Mouse (Mus musculus): ENCODE results near the gene Pdcd4. TPM values are rescaled to one million over a fixed set of nuclear protein-coding genes. Genes with fewer than 3 reads are reported as not detected.

Pdcd4 gene
- polyA plus RNA-seq, 1 experiment from 2014 or later: 41.2 TPM

DNA sequence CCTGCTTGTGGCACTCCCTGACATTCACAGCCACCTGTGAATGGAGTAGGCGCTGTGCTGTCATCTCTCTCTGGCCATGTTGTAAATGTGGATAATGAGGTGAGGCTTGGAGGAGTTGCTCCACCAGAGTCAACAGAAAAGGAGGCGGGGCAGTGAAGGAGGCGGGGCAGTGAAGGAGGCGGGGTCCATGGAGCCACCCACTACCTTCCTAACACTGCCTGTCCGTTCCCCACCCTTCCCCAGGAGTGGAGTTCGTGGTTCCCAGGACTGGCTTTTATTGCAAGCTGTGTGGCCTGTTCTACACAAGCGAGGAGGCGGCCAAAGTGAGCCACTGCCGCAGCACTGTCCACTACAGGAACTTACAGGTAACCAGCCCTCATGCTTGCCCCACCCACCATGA is 32.9 kb upstream of the Pdcd4 start:
- Histone ChIP-seq H3K27ac (ENCODE audit: low read depth) (no peak overlapping the region), H3K4me1 (ENCODE audit: insufficient read depth) (peaks cover 7% of the 10 kb centered on the region), H3K9ac (replicated peaks) (no peak overlapping the region), H3K36me3 (replicated peaks; ENCODE audit: insufficient read depth, low read length) (no peaks in the 10 kb centered on the region), H3K4me2 (ENCODE audit: low read depth, low read length) (peak overlapping the region; percentile 49), H3K9me3 (ENCODE audit: low read length) (no peaks in the 10 kb centered on the region), H3K27me3 (ENCODE audit: insufficient read depth, low read length) (no peaks in the 10 kb centered on the region), H3K4me3 (ENCODE audit: low read depth, low read length) (no peak overlapping the region)
- TF ChIP-seq EP300 (IDR thresholded peaks at IDR 0.05; ENCODE audit: low read depth) (no peak), CTCF (IDR thresholded peaks at IDR 0.05; ENCODE audit: low read depth) (no peak)
- DNase-seq (peak; percentile 72), ATAC-seq (peak; percentile 82)
- 34% methylated on average over 9 of the region's 9 CpGs for WGBS (ENCODE audit: insufficient replicate concordance)

DNA sequence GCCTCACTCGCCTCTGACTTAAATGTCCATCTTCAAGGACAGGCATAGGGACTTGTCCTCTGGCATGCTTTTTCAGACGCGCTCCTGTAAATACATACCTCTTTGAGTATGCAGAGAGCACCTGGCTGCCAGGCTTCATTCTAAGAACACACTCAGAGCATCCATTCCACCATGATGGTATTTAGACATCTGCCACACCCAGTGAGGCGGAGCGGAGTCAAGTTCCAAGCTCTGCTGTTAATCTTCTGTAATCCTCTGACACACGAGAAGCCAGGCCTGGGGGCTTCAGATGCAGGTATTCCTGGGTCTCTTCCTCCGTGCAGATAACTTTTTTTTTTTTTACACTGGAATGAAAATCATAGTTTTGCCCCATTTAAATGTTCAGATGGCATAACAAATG is 32.4 kb upstream of the Pdcd4 start:
- H3K9ac ChIP-seq (replicated peaks): no peak overlapping the region
- WGBS (ENCODE audit: insufficient replicate concordance): 73% methylated on average over 7 of the region's 7 CpGs
- peak overlapping the region; percentile 49; the same call in 1 of the 2 replicates for H3K4me2 ChIP-seq (ENCODE audit: low read depth, low read length)
- H3K36me3 ChIP-seq (replicated peaks; ENCODE audit: insufficient read depth, low read length): no peaks in the 10 kb centered on the region
- ATAC-seq (no peak), DNase-seq (no peak)
- no peaks in the 10 kb centered on the region for H3K27me3 ChIP-seq (ENCODE audit: insufficient read depth, low read length)
- no peak overlapping the region for H3K4me3 ChIP-seq (ENCODE audit: low read depth, low read length)
- H3K4me1 ChIP-seq (ENCODE audit: insufficient read depth): peaks cover 7% of the 10 kb centered on the region
- no peaks in the 10 kb centered on the region for H3K9me3 ChIP-seq (ENCODE audit: low read length)
- TF ChIP-seq CTCF (IDR thresholded peaks at IDR 0.05; ENCODE audit: low read depth): no peak
- TF ChIP-seq EP300 (IDR thresholded peaks at IDR 0.05; ENCODE audit: low read depth): no peak
- H3K27ac ChIP-seq (ENCODE audit: low read depth): no peak overlapping the region

DNA sequence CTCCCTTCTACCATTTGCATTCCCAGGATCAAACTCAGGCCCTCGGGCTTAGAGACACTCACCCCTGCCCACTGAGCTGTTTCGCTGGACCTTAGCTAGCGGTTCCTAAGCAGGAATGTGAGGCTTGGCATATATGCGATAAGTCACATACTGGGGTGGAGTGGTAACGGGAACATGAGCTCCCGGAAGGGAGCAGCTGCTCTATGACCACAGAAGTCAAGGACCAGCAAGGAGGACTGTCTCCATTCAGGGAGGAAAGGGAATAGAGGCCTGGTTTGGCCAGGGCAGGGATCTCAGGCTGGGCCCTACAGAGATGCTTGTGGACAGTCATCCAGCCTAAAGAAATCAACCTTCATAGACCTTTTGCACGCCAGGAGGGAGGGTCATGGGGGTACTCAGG is 30.7 kb upstream of the Pdcd4 start:
- no peak overlapping the region for H3K4me2 ChIP-seq (ENCODE audit: low read depth, low read length)
- TF ChIP-seq CTCF (IDR thresholded peaks at IDR 0.05; ENCODE audit: low read depth): no peak
- no peak for TF ChIP-seq EP300 (IDR thresholded peaks at IDR 0.05; ENCODE audit: low read depth)
- peaks cover 7% of the 10 kb centered on the region for H3K4me1 ChIP-seq (ENCODE audit: insufficient read depth)
- no peaks in the 10 kb centered on the region for H3K9me3 ChIP-seq (ENCODE audit: low read length)
- DNase-seq (no peak), ATAC-seq (no peak)
- H3K27ac ChIP-seq (ENCODE audit: low read depth): no peak overlapping the region
- H3K27me3 ChIP-seq (ENCODE audit: insufficient read depth, low read length): no peaks in the 10 kb centered on the region
- H3K36me3 ChIP-seq (replicated peaks; ENCODE audit: insufficient read depth, low read length): no peaks in the 10 kb centered on the region
- WGBS (ENCODE audit: insufficient replicate concordance): 83% methylated on average over 7 of the region's 7 CpGs
- no peak overlapping the region for H3K4me3 ChIP-seq (ENCODE audit: low read depth, low read length)
- H3K9ac ChIP-seq (replicated peaks): no peak overlapping the region

DNA sequence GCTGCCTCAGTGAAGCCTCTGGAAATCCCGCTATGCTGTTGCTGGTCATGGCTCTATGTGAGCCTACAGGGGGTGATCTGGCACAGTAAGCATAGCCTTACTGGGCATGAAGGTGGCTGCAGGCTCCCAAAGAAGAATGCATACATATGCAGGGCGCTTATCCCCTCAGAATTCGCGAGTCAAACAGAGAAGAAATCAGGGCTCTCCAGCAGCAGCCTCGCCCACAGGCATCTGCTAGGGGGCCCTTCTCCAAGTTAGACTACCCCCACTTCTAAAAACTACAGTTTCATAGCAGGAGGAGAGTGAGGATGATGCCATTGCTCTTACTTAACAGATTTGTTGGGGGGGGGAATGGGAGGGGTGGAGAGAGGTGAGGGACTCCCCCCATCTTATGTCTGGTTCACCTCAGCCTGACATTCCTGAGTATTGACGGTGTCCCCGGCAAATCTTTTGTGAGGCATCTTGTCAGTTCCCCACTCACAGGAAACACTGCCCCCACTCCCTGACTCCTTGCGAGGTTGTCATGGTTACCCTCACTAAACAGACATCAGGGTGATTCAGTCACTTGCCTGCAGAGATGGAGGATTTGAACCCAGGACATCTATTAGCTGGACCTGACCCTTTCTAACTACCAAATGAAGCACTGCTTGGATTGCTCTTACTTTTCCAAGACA is 29.3 kb upstream of the Pdcd4 start:
- Histone ChIP-seq H3K4me1 (ENCODE audit: insufficient read depth) (peaks cover 7% of the 10 kb centered on the region), H3K9me3 (ENCODE audit: low read length) (no peaks in the 10 kb centered on the region), H3K27ac (ENCODE audit: low read depth) (no peak overlapping the region), H3K9ac (replicated peaks) (no peak overlapping the region), H3K36me3 (replicated peaks; ENCODE audit: insufficient read depth, low read length) (no peaks in the 10 kb centered on the region), H3K4me2 (ENCODE audit: low read depth, low read length) (no peak overlapping the region), H3K4me3 (ENCODE audit: low read depth, low read length) (no peak overlapping the region), H3K27me3 (ENCODE audit: insufficient read depth, low read length) (no peaks in the 10 kb centered on the region)
- DNase-seq: no peak
- 61% methylated on average over 8 of the region's 8 CpGs for WGBS (ENCODE audit: insufficient replicate concordance)
- ATAC-seq: no peak
- TF ChIP-seq CTCF (IDR thresholded peaks at IDR 0.05; ENCODE audit: low read depth) (no peak), EP300 (IDR thresholded peaks at IDR 0.05; ENCODE audit: low read depth) (no peak)

DNA sequence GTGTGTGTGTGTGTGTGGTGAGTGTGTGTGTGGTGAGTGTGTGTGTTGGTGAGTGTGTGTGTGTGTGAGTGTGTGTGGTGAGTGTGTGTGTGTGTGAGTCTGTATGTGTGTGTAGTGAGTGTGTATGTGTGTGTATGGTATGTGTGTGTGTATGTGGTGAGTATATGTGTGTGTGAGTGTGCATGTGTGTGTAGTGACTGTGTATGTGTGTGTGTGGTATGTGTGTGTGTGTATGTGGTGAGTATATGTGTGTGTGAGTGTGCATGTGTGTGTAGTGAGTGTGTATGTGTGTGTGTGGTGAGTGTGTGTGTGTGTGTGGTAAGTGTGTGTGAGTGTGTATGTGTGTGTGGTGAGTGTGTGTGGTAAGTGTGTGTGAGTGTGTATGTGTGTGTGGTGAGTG is 24.8 kb upstream of the Pdcd4 start:
- H3K4me2 ChIP-seq (ENCODE audit: low read depth, low read length): no peak overlapping the region
- H3K4me1 ChIP-seq (ENCODE audit: insufficient read depth): no peaks in the 10 kb centered on the region
- no peaks in the 10 kb centered on the region for H3K9me3 ChIP-seq (ENCODE audit: low read length)
- no peak for ATAC-seq
- no peaks in the 10 kb centered on the region for H3K36me3 ChIP-seq (replicated peaks; ENCODE audit: insufficient read depth, low read length)
- H3K27me3 ChIP-seq (ENCODE audit: insufficient read depth, low read length): no peaks in the 10 kb centered on the region
- no peak overlapping the region for H3K27ac ChIP-seq (ENCODE audit: low read depth)
- H3K4me3 ChIP-seq (ENCODE audit: low read depth, low read length): no peak overlapping the region
- no peak overlapping the region for H3K9ac ChIP-seq (replicated peaks)
- DNase-seq: no peak
- no peak for TF ChIP-seq EP300 (IDR thresholded peaks at IDR 0.05; ENCODE audit: low read depth)
- TF ChIP-seq CTCF (IDR thresholded peaks at IDR 0.05; ENCODE audit: low read depth): no peak

DNA sequence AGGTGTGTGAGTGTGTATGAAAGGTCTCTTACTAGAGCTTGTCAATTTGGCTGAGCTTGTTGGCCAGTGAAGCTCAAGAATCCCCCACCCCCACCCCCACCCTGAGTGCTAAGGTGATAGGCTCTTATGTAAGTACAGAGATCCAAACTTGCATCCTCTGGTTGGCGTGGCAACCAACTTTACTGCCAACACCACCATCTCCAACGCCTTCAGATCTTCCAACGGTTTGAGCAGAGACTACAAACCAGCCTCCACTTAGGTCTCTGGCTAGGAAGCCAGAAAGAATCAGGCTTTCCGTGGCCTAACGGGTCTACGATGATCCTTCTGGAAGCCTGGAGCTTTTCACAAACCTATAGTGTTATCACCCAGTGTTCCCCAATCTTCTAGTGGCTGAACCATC is 23.9 kb upstream of the Pdcd4 start:
- ATAC-seq: no peak
- Histone ChIP-seq H3K27me3 (ENCODE audit: insufficient read depth, low read length) (no peaks in the 10 kb centered on the region), H3K4me2 (ENCODE audit: low read depth, low read length) (no peak overlapping the region), H3K4me3 (ENCODE audit: low read depth, low read length) (no peak overlapping the region), H3K36me3 (replicated peaks; ENCODE audit: insufficient read depth, low read length) (no peaks in the 10 kb centered on the region), H3K27ac (ENCODE audit: low read depth) (no peak overlapping the region), H3K9ac (replicated peaks) (no peak overlapping the region), H3K4me1 (ENCODE audit: insufficient read depth) (no peaks in the 10 kb centered on the region), H3K9me3 (ENCODE audit: low read length) (no peaks in the 10 kb centered on the region)
- 89% methylated on average over 6 of the region's 6 CpGs for WGBS (ENCODE audit: insufficient replicate concordance)
- DNase-seq: no peak
- TF ChIP-seq CTCF (IDR thresholded peaks at IDR 0.05; ENCODE audit: low read depth) (no peak), EP300 (IDR thresholded peaks at IDR 0.05; ENCODE audit: low read depth) (no peak)

DNA sequence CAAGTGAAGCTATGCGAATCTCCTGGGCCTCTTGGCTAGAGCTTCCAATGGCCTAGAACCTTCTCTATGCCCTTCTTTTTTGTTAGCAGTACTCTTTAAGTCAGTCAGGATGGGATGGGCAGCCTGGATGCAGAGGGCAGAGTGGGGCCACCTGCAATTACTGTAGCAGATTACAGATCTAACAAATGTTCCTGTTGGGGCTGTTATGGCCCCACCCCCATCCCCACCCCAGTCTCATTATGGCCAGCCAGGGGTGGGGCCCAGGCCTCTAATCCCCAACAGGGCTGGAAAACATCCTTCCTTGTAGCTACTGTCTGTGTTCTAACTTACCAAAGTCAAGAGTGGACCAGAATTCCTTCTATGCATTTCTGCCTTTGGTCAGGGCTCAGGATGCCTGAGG is 23.2 kb upstream of the Pdcd4 start:
- H3K4me3 ChIP-seq (ENCODE audit: low read depth, low read length): no peak overlapping the region
- no peak for DNase-seq
- no peaks in the 10 kb centered on the region for H3K27me3 ChIP-seq (ENCODE audit: insufficient read depth, low read length)
- H3K9me3 ChIP-seq (ENCODE audit: low read length): no peaks in the 10 kb centered on the region
- H3K4me1 ChIP-seq (ENCODE audit: insufficient read depth): no peaks in the 10 kb centered on the region
- H3K27ac ChIP-seq (ENCODE audit: low read depth): no peak overlapping the region
- no peak for ATAC-seq
- H3K36me3 ChIP-seq (replicated peaks; ENCODE audit: insufficient read depth, low read length): no peaks in the 10 kb centered on the region
- 87% methylated on average over 1 of the region's 1 CpGs for WGBS (ENCODE audit: insufficient replicate concordance)
- no peak overlapping the region for H3K9ac ChIP-seq (replicated peaks)
- no peak overlapping the region for H3K4me2 ChIP-seq (ENCODE audit: low read depth, low read length)
- TF ChIP-seq CTCF (IDR thresholded peaks at IDR 0.05; ENCODE audit: low read depth): no peak
- no peak for TF ChIP-seq EP300 (IDR thresholded peaks at IDR 0.05; ENCODE audit: low read depth)

Data from liver, postnatal 0 days (tissue).